Mouse (Mus musculus): Measurements from ENCODE around the gene Krt20.

Gene Krt20

DNA sequence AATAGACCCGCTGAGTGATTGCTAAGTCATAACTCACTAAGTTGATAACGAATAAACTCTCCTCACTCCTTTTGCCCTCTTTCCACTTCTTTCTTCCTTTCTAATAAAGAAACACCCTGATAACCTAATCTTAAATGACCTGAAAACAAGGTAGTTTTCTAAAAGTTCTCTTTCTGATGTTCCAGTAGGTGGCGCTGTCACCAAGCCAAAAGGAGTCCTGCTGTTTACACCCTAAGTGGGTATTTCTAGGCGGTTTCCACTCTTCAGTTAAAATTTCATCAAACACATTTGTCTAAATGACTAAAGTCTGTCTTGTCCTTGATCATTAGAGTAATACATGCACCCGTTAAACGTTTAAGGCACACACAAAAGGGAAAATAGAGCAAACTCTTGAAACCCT, 24.7 kb downstream of the Krt20 start:
- DNase-seq (ENCODE audit: low spot score), result peak; percentile 41

DNA sequence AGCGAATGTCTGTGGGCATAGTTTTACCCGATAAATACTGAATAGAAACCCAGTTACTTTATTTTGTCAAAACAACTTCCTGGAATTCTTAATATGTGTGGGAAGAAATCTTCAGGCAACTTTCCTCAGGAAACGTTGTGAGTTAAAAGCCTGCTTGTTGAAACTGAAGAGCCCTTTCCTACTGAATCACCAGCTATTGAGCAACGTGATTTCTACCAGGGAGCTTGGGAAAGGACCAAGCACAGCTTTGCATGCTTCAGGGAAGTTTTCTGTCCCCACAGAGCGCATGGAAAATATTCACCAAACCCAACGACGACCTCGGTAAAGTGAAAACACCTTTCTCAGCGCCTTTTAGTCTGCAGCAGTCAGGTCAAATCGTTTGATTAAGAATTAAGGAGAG, 31.8 kb downstream of the Krt20 start:
- no peak for DNase-seq (ENCODE audit: low spot score)

- no peak for DNase-seq (ENCODE audit: low spot score)
Measured at GRCm38 (mm10) chr11:99399956-99400549, 37.9 kb downstream of the Krt20 start.

GRCm38 (mm10) chr11:99398832-99399231, 39.1 kb downstream of the Krt20 start:
- DNase-seq (ENCODE audit: low spot score), result no peak

GRCm38 (mm10) chr11:99398084-99398483, 39.9 kb downstream of the Krt20 start:
- no peak for DNase-seq (ENCODE audit: low spot score)

DNA sequence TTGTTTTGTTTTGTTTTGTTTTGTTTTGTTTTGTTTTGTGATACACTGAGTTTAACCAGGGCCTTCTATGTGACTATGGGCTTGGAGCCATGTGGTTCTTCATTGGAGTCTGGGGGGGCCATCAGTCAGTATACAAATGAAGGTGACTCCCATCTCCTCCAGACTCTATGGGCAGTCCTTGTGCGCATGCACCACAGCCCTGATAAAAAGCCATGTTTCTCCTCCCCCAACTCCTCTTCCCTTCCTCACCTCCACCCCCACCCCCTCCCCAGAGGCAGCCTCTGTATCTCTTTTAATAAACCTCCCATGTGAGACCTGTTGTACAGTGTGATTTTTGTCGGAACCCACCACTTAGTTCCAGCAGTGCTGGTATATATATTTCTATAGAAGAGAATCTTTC, 41.3 kb downstream of the Krt20 start:
- DNase-seq (ENCODE audit: low spot score), result no peak

- no peak for DNase-seq (ENCODE audit: low spot score)
Measured at GRCm38 (mm10) chr11:99396034-99396433, 41.9 kb downstream of the Krt20 start.

DNA sequence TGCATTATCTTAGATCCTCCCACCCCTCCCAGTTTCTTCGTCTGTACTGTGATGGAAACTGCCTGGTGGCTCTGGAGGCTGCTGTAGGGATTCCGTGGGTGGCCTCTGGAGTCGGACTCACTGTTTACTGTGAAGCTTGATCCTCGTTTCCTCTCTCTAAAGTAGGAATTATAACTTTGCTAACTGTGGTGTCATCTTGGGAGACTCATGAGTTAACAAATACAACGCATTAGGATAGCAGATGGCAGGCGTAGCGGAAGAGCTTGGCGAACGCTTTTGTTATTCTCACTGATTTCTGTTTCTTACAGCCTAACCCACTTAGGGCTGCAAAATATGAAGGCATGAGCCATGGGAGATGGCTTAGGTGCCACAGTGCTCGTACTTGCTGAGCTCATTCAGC, 45.5 kb downstream of the Krt20 start:
- DNase-seq (ENCODE audit: low spot score), result no peak

GRCm38 (mm10) chr11:99391375-99391774, 46.6 kb downstream of the Krt20 start:
- no peak for DNase-seq (ENCODE audit: low spot score)

DNA sequence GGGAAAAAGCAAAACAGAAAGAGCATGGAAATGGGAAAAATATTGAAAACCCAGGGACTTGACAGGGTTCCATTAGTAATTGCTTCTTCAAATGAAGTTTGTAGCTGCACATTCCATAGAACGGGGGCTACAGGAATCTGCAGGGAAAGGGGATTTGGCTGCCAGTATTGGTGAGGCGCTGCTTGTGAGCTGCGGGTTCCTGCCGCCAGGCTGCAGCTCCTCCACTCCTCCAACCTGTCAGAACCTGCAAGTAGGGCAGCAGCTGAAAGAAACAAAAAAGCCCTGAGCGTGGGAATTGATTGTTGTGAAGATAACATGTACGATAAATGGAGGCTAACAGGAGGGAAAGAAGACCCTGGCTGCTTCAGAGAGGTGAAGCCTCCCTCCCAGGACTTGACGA, 47.1 kb downstream of the Krt20 start:
- DNase-seq (ENCODE audit: low spot score), result no peak

GRCm38 (mm10) chr11:99389264-99389663, 48.7 kb downstream of the Krt20 start, which contains the start of gene Krt10:
Gene Krt10 (minus strand): TSS chr11:99389364.
- DNase-seq (ENCODE audit: low spot score), result no peak

DNA sequence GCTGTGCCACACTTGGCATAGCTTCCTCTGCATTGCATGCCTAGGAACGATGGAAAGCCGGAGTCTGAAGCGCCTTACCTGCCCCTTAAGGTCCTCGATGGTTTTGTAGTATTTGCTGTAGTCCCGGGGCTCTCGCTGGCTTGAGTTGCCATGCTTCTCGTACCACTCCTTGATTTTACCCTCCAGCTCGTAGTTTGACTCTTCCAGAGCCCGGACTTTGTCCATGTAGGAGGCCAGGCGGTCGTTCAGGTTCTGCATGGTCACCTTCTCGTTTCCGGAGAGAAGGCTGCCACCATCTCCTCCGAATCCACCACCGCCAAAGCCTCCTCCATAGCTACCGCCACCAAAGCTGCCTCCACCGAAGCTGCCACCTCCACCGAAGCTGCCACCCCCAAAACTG, 49.3 kb downstream of the Krt20 start:
- no peak for DNase-seq (ENCODE audit: low spot score)

- peak; percentile 82 for DNase-seq (ENCODE audit: low spot score)
Measured at GRCm38 (mm10) chr11:99385813-99386721, 51.9 kb downstream of the Krt20 start.

DNA sequence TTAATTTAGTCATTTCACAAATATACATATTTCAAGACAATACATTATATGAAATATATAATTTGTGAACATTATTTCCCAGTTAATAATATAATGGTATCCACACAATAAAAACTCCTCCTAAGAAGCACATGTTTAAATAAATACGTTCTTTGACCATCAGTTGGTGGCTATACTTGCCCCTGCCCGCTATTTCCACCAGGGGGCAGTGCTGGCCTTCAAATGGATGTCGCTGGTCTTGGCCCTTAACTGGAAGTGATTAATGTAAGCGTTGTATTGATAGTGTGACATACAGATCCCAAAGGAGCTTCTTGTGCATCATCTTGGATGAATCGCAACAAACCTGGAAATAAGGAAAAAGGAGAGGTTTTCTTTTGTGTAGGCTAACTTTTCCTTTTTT, 58.4 kb downstream of the Krt20 start:
- DNase-seq (ENCODE audit: low spot score), result peak; percentile 69
